Mouse (Mus musculus): ENCODE measurements at regions not wholly inside any gene's neighbourhood (a gene's known extent, or its start where the extent isn't known, plus 50 kb on each side); places are given as distances from the start of the nearest gene placed in this dataset.

DNA sequence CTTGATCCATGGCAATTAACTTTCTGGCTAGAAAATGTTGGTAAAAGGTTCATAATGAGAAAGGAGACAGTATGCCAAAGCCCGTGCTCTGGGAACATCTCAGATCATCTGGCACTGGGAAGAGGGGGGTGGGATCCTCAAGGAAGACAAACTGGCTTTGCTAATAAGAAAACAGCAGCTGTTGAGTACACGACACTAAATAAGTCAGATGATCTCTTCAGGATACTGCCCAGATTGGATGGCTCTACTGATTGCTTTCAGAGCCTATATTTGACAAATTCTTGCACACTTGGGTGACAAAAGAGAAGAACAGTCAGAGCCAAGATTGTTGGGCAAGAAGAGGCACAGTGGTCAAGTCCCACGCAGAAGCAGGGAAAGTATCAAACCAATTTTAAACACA, 443.7 kb downstream of the Tns3 start:
- TF ChIP-seq CTCF (IDR thresholded peaks at IDR 0.05; ENCODE audit: low read depth) (no peak), EP300 (IDR thresholded peaks at IDR 0.05; ENCODE audit: low read depth) (no peak)

All from heart, postnatal 0 days (tissue).